Mouse (Mus musculus) heart, adult 2 months (tissue): ENCODE data around the gene Lmtk3.

ENCODE experiments used
- CTCF ChIP-seq: fragments of 200-600 bp; IDR thresholded peaks from 2 replicates; pipeline ENCODE4 v1.8.1; 2022; ENCODE audit warnings: antibody characterized with exemption, mild to moderate bottlenecking, moderate library complexity
- EP300 ChIP-seq: fragments of 200-500 bp; IDR thresholded peaks from 2 replicates; pipeline ENCODE4 v1.6.1; 2011; ENCODE audit warnings: low read depth, low read length, control low read depth; ENCODE audit not compliant: insufficient read depth

GRCm38 (mm10) chr7:45748110-45748509 is 35.4 kb upstream of the Lmtk3 start:
- TF ChIP-seq CTCF (no peak), EP300 (no peak)
